Mouse (Mus musculus) limb, embryonic 15.5 days (tissue): ENCODE results near the gene Gm11639. TPM values are rescaled to one million over a fixed set of nuclear protein-coding genes. Genes with fewer than 3 reads are reported as not detected.
"Not testable (repeated sequence)": the region's sequence is repeated elsewhere in the genome, so short reads cannot be mapped to it uniquely, and the experiment has no call there.

Source experiments
- ATAC-seq: fragments of 200-750 bp; cut with Nextera tagmentation; 2 replicates; pipeline ENCODE4 v1.8.0; 2017; ENCODE audit warnings: low read depth, moderate TSS enrichment; ENCODE audit not compliant: insufficient number of reproducible peaks, low FRiP score, low TSS enrichment
- H3K27ac ChIP-seq: fragments of 300-500 bp; sonication (generic); 2 replicates; pipeline ENCODE4 v1.5.1; 2015; ENCODE audit warnings: moderate library complexity, mild to moderate bottlenecking, inconsistent platforms
- H3K27me3 ChIP-seq: fragments of 300-500 bp; sonication (generic); 2 replicates; pipeline ENCODE4 v1.6.1; 2015; ENCODE audit warnings: inconsistent platforms
- H3K36me3 ChIP-seq: fragments of 300-500 bp; sonication (generic); 2 replicates; pipeline ENCODE4 v1.6.1; 2015; ENCODE audit warnings: inconsistent platforms
- H3K4me1 ChIP-seq: fragments of 300-500 bp; sonication (generic); 2 replicates; pipeline ENCODE4 v1.6.1; 2015; ENCODE audit warnings: inconsistent platforms
- H3K4me2 ChIP-seq: fragments of 300-500 bp; sonication (generic); 2 replicates; pipeline ENCODE4 v1.6.1; 2015; ENCODE audit warnings: mild to moderate bottlenecking, inconsistent platforms
- H3K4me3 ChIP-seq: fragments of 300-500 bp; sonication (generic); 2 replicates; pipeline ENCODE4 v1.5.1; 2015; ENCODE audit warnings: mild to moderate bottlenecking, inconsistent platforms
- H3K9ac ChIP-seq: fragments of 300-500 bp; sonication (generic); 2 replicates; pipeline ENCODE4 v1.6.1; 2015; ENCODE audit warnings: inconsistent platforms
- H3K9me3 ChIP-seq: fragments of 300-500 bp; sonication (generic); 2 replicates; pipeline ENCODE4 v1.6.1; 2016; ENCODE audit warnings: inconsistent platforms
- WGBS: fragments of 180-500 bp; shearing (Covaris S2); methylation state at CpG from one replicate; pipeline ENCODE4 v1.1.7; 2015; 5-methylcytosine and 5-hydroxymethylcytosine counted together
- polyA plus RNA-seq: library from polyadenylated mRNA; unstranded; fragments of >200 nt; fragmentation: Nextera tagmentation; extraction: Ambion mirVana; gene quantifications from 2 replicates; pipeline ENCODE4 v1.2.1, GENCODE M21; 2015

Gene Gm11639
- polyA plus RNA-seq, 1 experiment from 2014 or later = not detected

- WGBS = 59% methylated on average over 15 of the region's 15 CpGs
- no peak for ATAC-seq
- no peak overlapping the region for H3K4me3 ChIP-seq
- H3K36me3 ChIP-seq = no peaks in the 10 kb centered on the region
- H3K4me1 ChIP-seq = no peaks in the 10 kb centered on the region
- H3K27me3 ChIP-seq = no peaks in the 10 kb centered on the region
- no peak overlapping the region for H3K9ac ChIP-seq
- H3K4me2 ChIP-seq = peak overlapping the region; percentile 20; the same call in 1 of the 2 replicates
- no peak overlapping the region for H3K27ac ChIP-seq
- no peaks in the 10 kb centered on the region for H3K9me3 ChIP-seq
These were observed 296.0 kb downstream of the Gm11639 start for GRCm38 (mm10) chr11:104981342-104982055.

DNA sequence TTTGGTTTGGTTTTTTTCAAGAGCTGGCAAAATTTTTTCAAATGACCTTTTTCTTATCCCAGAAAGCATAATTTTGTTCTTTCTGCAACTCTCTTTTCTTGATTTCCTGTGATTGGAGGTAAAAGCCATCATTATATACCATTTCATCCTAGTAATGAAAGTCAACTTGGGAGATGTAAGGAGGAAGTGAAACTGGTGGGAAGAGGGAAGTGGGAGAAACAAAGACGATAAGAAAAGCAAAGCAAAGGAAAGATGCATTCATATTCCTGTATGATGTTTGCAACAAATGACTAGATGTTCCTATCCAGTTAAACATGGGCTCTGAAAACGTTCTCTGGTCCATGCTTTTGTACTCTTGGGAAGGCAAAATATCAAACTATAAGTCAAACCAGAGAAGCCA is 323.7 kb downstream of the Gm11639 start:
- H3K4me1 ChIP-seq = no peaks in the 10 kb centered on the region
- WGBS = 64% methylated on average over 2 of the region's 2 CpGs

GRCm38 (mm10) chr11:105021071-105021470 is 335.6 kb downstream of the Gm11639 start:
- Histone ChIP-seq H3K4me2 (no peak overlapping the region), H3K9me3 (no peaks in the 10 kb centered on the region), H3K27ac (no peak overlapping the region), H3K36me3 (no peaks in the 10 kb centered on the region), H3K4me1 (no peaks in the 10 kb centered on the region), H3K9ac (no peak overlapping the region), H3K27me3 (no peaks in the 10 kb centered on the region), H3K4me3 (no peak overlapping the region)
- 70% methylated on average over 7 of the region's 7 CpGs for WGBS
- no peak for ATAC-seq

More for the DNA sequence above, 323.7 kb downstream of the Gm11639 start:
- Histone ChIP-seq H3K4me3 (no peak overlapping the region), H3K36me3 (no peaks in the 10 kb centered on the region), H3K9ac (no peak overlapping the region), H3K27me3 (no peaks in the 10 kb centered on the region), H3K27ac (no peak overlapping the region), H3K9me3 (no peaks in the 10 kb centered on the region), H3K4me2 (no peak overlapping the region)
- ATAC-seq = no peak

DNA sequence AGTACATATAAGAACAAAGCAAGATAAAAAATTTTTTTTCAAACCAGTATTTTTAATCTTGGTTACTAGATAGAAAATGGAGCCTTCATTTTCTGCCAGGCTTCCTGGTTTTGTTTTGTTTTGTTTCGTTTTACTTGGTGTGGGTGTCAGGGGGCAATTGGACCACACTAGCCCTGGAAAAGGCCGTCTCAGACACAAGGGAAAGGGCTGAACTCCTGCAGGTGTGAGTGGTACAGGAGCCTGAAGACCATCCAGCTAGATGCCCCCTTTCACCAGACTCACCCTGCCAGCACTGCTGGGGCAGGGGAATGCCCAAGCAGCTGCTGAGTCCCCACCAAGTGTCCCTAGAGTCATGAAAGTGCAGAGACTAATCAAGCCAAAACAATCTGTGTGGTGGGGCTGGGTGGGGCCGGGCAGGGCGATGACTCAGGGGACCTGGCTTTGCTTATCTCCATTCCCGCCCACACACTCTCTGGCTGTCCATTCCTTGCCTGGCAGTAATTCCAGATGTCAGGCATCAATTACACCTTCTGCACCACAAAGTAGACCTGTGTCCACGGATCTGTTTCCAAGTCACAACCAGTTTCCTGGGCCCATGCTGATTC is 343.3 kb downstream of the Gm11639 start:
- Histone ChIP-seq H3K9ac (no peak overlapping the region), H3K27ac (no peak overlapping the region), H3K4me3 (no peak overlapping the region), H3K36me3 (no peaks in the 10 kb centered on the region), H3K4me1 (no peaks in the 10 kb centered on the region), H3K9me3 (no peaks in the 10 kb centered on the region), H3K4me2 (no peak overlapping the region), H3K27me3 (no peaks in the 10 kb centered on the region)
- no peak for ATAC-seq
- 36% methylated on average over 6 of the region's 6 CpGs for WGBS

GRCm38 (mm10) chr11:105029525-105029924 is 344.0 kb downstream of the Gm11639 start:
- H3K9ac ChIP-seq = no peak overlapping the region
- no peaks in the 10 kb centered on the region for H3K4me1 ChIP-seq
- no peaks in the 10 kb centered on the region for H3K36me3 ChIP-seq
- no peak overlapping the region for H3K27ac ChIP-seq
- no peaks in the 10 kb centered on the region for H3K27me3 ChIP-seq
- no peak overlapping the region for H3K4me3 ChIP-seq
- no peaks in the 10 kb centered on the region for H3K9me3 ChIP-seq
- no peak for ATAC-seq
- H3K4me2 ChIP-seq = no peak overlapping the region
- WGBS = 77% methylated on average over 8 of the region's 8 CpGs

GRCm38 (mm10) chr11:105030229-105030628 is 344.7 kb downstream of the Gm11639 start:
- WGBS = 78% methylated on average over 6 of the region's 6 CpGs
- no peaks in the 10 kb centered on the region for H3K4me1 ChIP-seq
- no peak for ATAC-seq

GRCm38 (mm10) chr11:105031103-105031502 is 345.6 kb downstream of the Gm11639 start:
- no peaks in the 10 kb centered on the region for H3K27me3 ChIP-seq
- H3K4me2 ChIP-seq = no peak overlapping the region
- H3K4me3 ChIP-seq = no peak overlapping the region
- no peaks in the 10 kb centered on the region for H3K4me1 ChIP-seq
- ATAC-seq = no peak
- H3K27ac ChIP-seq = no peak overlapping the region
- WGBS = 67% methylated on average over 2 of the region's 2 CpGs
- no peak overlapping the region for H3K9ac ChIP-seq
- H3K9me3 ChIP-seq = no peaks in the 10 kb centered on the region
- H3K36me3 ChIP-seq = no peaks in the 10 kb centered on the region

More at GRCm38 (mm10) chr11:105030229-105030628, 344.7 kb downstream of the Gm11639 start:
- H3K27ac ChIP-seq = no peak overlapping the region
- no peak overlapping the region for H3K9ac ChIP-seq
- H3K27me3 ChIP-seq = no peaks in the 10 kb centered on the region
- H3K36me3 ChIP-seq = no peaks in the 10 kb centered on the region
- H3K9me3 ChIP-seq = no peaks in the 10 kb centered on the region
- no peak overlapping the region for H3K4me3 ChIP-seq
- no peak overlapping the region for H3K4me2 ChIP-seq

- Histone ChIP-seq H3K4me1 (no peaks in the 10 kb centered on the region), H3K27me3 (no peaks in the 10 kb centered on the region), H3K36me3 (no peaks in the 10 kb centered on the region), H3K9ac (no peak overlapping the region), H3K27ac (no peak overlapping the region), H3K4me2 (no peak overlapping the region), H3K4me3 (no peak overlapping the region), H3K9me3 (no peaks in the 10 kb centered on the region)
- no peak for ATAC-seq
- WGBS = 79% methylated on average over 1 of the region's 1 CpGs
These were observed 349.6 kb downstream of the Gm11639 start for GRCm38 (mm10) chr11:105035081-105035480.

GRCm38 (mm10) chr11:105063292-105063691 is 377.8 kb downstream of the Gm11639 start, which contains the start of gene Efcab3:
Gene Efcab3 (plus strand): TSS chr11:105063592.
- 90% methylated on average over 5 of the region's 5 CpGs for WGBS
- no peaks in the 10 kb centered on the region for H3K36me3 ChIP-seq
- H3K4me3 ChIP-seq = no peak within 1 kb of the TSS
- no peaks in the 10 kb centered on the region for H3K4me1 ChIP-seq
- H3K27ac ChIP-seq = no peak within 1 kb of the TSS
- no peak within 1 kb of the TSS for H3K9ac ChIP-seq
- no peaks in the 10 kb centered on the region for H3K9me3 ChIP-seq
- no peaks in the 10 kb centered on the region for H3K27me3 ChIP-seq
- ATAC-seq = no peak
- H3K4me2 ChIP-seq = no peak within 1 kb of the TSS

- H3K36me3 ChIP-seq, ATAC-seq, H3K4me1 ChIP-seq, H3K4me3 ChIP-seq, H3K4me2 ChIP-seq, H3K9me3 ChIP-seq, H3K27me3 ChIP-seq, H3K27ac ChIP-seq, H3K9ac ChIP-seq: not testable (repeated sequence)
- 78% methylated on average over 22 of the region's 22 CpGs for WGBS
These were observed 426.9 kb downstream of the Gm11639 start for GRCm38 (mm10) chr11:105112448-105112847.

- Histone ChIP-seq H3K9me3 (no peaks in the 10 kb centered on the region), H3K4me1 (no peaks in the 10 kb centered on the region), H3K4me2 (no peak overlapping the region), H3K4me3 (no peak overlapping the region), H3K27me3 (no peaks in the 10 kb centered on the region), H3K9ac (no peak overlapping the region), H3K36me3 (no peaks in the 10 kb centered on the region), H3K27ac (no peak overlapping the region)
- WGBS = 83% methylated on average over 7 of the region's 7 CpGs
- ATAC-seq = no peak
These were observed 432.3 kb downstream of the Gm11639 start for GRCm38 (mm10) chr11:105117814-105118213.

DNA sequence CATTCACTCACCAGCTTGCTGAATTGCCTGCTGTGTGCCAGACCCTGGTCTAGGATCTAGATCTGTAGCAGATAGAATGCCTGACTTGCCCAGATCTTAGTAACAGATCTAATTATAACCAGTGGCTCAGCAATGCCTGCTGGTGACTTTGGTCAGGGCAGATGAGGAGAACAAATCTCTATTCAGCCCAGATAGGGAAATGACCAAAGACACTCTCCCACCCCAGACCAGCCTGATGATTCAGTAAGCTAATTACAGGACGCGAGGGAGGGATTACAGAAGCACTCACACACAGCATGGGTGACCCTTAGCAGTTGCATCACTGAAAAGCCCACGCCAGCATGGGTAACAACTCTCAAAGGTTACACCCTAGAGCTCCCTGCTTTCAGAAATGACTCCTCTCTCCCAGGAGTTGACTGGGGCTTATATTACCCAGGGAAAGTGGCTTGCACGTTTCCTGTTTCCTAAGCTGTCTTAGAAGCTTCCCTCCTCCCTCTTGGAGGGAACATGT is 435.1 kb downstream of the Gm11639 start:
- no peaks in the 10 kb centered on the region for H3K27me3 ChIP-seq
- no peak overlapping the region for H3K4me2 ChIP-seq
- no peaks in the 10 kb centered on the region for H3K4me1 ChIP-seq
- H3K9me3 ChIP-seq = no peaks in the 10 kb centered on the region
- H3K36me3 ChIP-seq = no peaks in the 10 kb centered on the region
- ATAC-seq = no peak
- WGBS = 24% methylated on average over 4 of the region's 4 CpGs
- H3K4me3 ChIP-seq = no peak overlapping the region
- no peak overlapping the region for H3K9ac ChIP-seq
- no peak overlapping the region for H3K27ac ChIP-seq
